Mouse (Mus musculus): ENCODE results near the gene Rgcc.

Gene Rgcc

GRCm38 (mm10) chr14:79279494-79279893 lies 22.0 kb downstream of the Rgcc start:
- DNase-seq (ENCODE audit: low read depth, low spot score) = no peak

- DNase-seq (ENCODE audit: low read depth, low spot score) = no peak
These were observed 22.5 kb downstream of the Rgcc start for GRCm38 (mm10) chr14:79278927-79279326.

- no peak for DNase-seq (ENCODE audit: low read depth, low spot score)
These were observed 23.5 kb downstream of the Rgcc start for GRCm38 (mm10) chr14:79277922-79278321.

- peak; percentile 20 for DNase-seq (ENCODE audit: low read depth, low spot score)
These were observed 25.5 kb downstream of the Rgcc start for GRCm38 (mm10) chr14:79275870-79276395.

DNA sequence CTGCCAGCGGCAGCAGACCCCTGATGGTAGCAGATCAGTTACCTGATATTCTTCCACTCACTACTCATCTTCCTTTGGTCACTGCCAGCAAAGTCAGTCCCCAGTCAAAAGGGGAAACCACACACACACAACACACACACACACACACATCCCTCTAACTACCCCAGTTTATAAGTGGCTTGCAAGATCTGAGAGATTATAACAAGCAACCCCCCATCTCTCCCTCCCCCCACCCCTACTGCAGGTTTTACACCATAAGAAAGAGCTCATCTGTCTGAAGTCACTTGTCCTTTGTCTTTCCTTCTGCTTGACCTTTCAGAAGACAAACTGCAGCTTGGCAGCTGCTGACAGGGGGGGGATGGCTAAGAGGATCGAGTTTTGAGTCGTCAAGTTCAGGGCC lies 26.0 kb downstream of the Rgcc start:
- DNase-seq (ENCODE audit: low read depth, low spot score) = no peak

DNA sequence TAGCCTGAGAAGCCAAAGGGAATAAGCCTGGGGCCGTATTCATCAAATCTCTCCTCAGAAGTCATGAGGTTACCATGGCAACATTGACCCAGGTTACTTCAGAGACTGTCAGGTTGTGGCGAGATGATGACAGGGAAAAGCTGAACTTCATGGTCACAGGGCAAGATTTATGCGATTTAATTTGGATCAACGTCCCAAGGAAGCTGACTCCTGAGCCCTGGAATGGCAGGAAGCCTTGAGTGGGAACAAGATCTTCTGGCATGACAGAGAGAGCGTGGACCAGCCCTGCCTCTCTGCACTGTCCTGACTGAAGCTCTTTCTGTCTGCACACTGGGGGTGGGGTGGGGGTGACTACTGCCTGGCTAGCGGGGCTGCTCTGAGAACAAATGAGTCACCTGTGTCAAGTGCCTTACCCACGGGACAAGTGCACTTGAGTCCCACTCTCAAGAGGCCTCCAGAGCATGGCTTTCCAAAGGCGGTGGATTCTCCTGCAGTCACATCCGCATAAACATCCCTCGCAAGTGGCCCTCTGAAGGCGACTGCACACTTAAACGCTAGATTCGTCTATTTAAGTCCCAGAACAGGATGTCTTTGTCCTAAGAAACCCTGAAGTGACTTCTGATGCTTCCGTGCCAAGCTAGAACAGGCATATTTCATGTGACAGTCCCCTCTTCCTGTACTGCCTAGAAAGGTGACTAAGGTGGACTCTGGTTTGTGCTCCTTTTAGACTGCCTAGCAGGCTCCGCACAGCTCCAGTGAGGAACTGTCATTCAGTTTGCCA lies 27.6 kb downstream of the Rgcc start:
- no peak for DNase-seq (ENCODE audit: low read depth, low spot score)

DNA sequence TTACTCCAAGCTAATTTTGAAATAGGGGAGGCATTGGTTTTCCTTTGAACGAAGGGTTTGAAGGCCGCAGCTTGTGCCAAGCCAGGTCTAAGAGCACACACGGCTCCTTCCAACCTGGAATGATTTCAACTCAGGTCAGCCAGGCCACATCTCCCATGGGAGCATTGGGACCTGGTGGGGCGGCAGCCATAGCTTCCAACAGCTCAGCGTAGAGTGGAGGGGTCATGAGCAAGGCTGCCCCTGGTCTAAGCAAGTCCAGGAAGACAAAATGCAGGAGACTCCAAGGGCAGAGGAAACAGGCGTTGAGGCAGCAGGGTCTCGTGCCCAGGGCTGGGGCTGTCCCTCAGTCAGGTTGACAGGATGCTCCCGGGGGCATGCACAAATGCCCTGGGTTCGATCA lies 28.5 kb downstream of the Rgcc start:
- no peak for DNase-seq (ENCODE audit: low read depth, low spot score)

- DNase-seq (ENCODE audit: low read depth, low spot score) = no peak
These were observed 29.2 kb downstream of the Rgcc start for GRCm38 (mm10) chr14:79272188-79272694.

GRCm38 (mm10) chr14:79269551-79269950 lies 31.9 kb downstream of the Rgcc start:
- no peak for DNase-seq (ENCODE audit: low read depth, low spot score)

- DNase-seq (ENCODE audit: low read depth, low spot score) = peak; percentile 42
These were observed 33.6 kb downstream of the Rgcc start for GRCm38 (mm10) chr14:79267878-79268277.

DNA sequence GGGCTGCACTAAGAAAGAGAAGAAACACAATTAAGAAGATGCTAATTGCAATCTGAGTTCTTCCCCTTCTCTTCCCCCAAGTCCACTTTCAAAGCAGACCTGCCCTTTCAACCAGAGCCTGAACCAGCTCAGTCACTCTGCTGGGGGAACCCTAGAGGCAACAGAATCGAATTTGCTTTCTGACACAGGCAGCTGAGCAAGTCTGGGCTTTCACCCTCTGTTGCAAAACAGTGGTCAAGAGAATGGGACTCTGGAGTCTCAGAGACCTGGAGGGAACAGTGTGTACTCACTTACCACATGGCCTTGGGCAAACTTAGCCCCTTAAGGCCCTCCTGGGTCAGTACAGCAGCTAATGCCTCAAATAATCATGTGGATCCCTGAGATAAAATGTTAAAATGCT lies 34.1 kb downstream of the Rgcc start:
- no peak for DNase-seq (ENCODE audit: low read depth, low spot score)

DNA sequence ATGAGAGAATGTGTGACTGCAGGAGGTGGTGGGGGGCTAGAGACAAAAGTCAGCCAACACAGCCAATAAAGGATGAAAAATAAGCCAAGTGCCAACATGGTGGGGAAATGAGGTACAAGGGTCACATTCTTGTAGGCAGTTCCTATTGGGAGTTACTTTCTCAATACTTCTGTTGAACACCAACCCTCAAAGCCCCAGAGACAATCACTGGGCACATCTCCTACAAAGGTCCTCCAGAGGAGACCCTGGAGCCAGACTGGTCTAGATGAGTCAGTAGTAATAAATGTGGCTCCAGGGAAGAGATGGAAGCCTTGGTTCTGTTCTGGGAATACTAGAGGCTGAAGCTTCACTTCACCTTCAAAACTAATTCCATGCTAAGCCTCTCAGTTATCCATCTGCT lies 35.0 kb downstream of the Rgcc start:
- DNase-seq (ENCODE audit: low read depth, low spot score) = no peak

DNA sequence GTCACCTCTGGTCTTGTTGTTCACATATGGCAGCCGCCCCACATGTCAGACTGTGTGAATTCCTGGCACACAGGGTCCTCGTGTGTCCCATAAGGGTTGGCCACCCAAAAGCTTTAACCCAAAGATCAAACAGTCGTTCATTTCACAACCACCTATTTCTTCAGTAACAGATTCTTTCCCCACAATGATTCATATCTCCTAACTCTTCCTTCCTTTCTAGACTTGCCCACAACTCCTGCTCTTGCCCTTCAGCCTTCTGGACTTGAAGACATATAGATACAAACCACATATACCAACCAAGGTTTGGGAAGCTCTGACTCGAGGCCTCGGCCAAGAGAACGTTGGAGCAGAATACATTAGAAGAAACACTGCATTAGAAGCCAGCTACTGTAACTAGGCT lies 35.7 kb downstream of the Rgcc start:
- DNase-seq (ENCODE audit: low read depth, low spot score) = no peak

DNA sequence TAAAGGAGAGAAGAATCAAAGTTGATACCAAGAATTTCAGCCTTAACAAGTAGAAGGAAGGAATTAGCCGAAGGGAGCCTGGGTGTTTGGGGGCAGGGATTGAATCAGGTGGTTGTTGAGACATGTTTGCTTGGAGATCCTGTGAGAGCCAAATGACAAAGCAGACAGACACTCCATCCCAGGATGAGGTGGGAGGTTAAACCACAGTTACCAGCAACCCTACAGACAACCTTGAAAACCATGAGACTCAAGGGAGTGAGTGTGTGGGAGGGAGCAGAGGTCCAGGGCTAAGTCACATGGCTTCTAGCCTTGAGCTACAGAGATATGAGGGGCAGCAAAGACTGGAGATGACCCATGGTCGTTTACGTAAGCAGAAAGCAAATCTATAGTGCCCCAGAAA lies 38.1 kb downstream of the Rgcc start:
- DNase-seq (ENCODE audit: low read depth, low spot score) = no peak

- DNase-seq (ENCODE audit: low read depth, low spot score) = no peak
These were observed 38.8 kb downstream of the Rgcc start for GRCm38 (mm10) chr14:79262677-79263076.

- DNase-seq (ENCODE audit: low read depth, low spot score) = no peak
These were observed 42.2 kb downstream of the Rgcc start for GRCm38 (mm10) chr14:79259062-79259779.

DNA sequence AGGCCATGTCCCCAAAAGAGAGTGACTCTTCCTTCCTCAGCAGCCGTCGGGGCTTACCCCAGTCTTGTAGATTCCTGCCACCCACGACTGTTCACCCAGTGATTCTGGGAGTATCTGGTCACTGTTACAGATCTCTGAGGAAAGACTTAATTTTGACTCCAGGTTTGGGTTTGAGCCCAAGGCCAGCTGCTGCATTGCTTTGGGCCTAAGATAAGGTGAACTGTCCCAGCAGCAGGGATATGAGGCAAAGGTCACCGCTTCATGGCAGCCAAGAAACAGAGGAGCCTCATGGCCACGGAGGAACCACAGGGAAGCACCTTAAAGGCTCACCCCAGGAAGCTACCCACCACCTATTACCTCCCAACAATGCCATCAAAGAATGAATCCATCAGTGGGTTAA lies 44.8 kb downstream of the Rgcc start:
- no peak for DNase-seq (ENCODE audit: low read depth, low spot score)

GRCm38 (mm10) chr14:79255786-79256185 lies 45.7 kb downstream of the Rgcc start:
- peak; percentile 15 for DNase-seq (ENCODE audit: low read depth, low spot score)

GRCm38 (mm10) chr14:79251727-79252285 lies 49.6 kb downstream of the Rgcc start:
- DNase-seq (ENCODE audit: low read depth, low spot score) = no peak

- DNase-seq (ENCODE audit: low read depth, low spot score) = no peak
These were observed 56.9 kb downstream of the Rgcc start for GRCm38 (mm10) chr14:79244571-79244970.

GRCm38 (mm10) chr14:79243038-79243883 lies 58.2 kb downstream of the Rgcc start:
- DNase-seq (ENCODE audit: low read depth, low spot score) = peak; percentile 83

DNA sequence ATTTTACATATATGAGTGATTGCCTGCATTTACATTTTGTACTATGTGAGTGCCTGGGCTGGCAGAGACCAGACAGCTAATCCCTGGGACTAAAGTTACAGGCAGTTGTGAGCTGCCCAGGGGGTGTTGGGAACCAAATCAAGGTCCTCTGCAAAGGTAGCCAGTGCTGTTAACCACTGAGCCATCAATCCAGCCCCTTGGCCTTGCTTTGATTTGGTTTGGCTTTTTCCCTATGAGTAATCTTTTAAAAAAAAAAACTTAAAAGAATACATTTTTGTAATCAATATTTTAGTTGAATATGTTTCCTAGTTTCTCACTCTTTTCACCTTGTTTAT lies 59.1 kb downstream of the Rgcc start:
- DNase-seq (ENCODE audit: low read depth, low spot score) = no peak

Measured in CD4-positive, CD25-positive, alpha-beta regulatory T cell, adult 2 months (primary cell).